Mouse (Mus musculus) liver, embryonic 15.5 days (tissue): ENCODE data around the gene Lctl. TPM values are rescaled to one million over a fixed set of nuclear protein-coding genes. Genes with fewer than 3 reads are reported as not detected.

Experiments used
- ATAC-seq: fragments of 200-750 bp; cut with Nextera tagmentation; 2 replicates; pipeline ENCODE4 v1.8.0; 2017; ENCODE audit warnings: moderate number of reproducible peaks, mild to moderate bottlenecking, moderate library complexity; ENCODE audit not compliant: insufficient read depth
- H3K27ac ChIP-seq: fragments of 300-500 bp; sonication (generic); replicated peaks from 2 replicates; pipeline ENCODE4 v1.5.1; 2015; ENCODE audit warnings: mild to moderate bottlenecking, inconsistent platforms
- H3K27me3 ChIP-seq: fragments of 300-500 bp; sonication (generic); 2 replicates; pipeline ENCODE4 v1.6.1; 2015; ENCODE audit warnings: mild to moderate bottlenecking, inconsistent platforms
- H3K36me3 ChIP-seq: fragments of 300-500 bp; sonication (generic); replicated peaks from 2 replicates; pipeline ENCODE4 v1.6.1; 2015; ENCODE audit warnings: moderate library complexity, mild to moderate bottlenecking, inconsistent platforms
- H3K4me1 ChIP-seq: fragments of 300-500 bp; sonication (generic); replicated peaks from 2 replicates; pipeline ENCODE4 v1.6.1; 2015; ENCODE audit warnings: inconsistent platforms
- H3K4me2 ChIP-seq: fragments of 300-500 bp; sonication (generic); 2 replicates; pipeline ENCODE4 v1.6.1; 2015; ENCODE audit warnings: moderate library complexity, mild to moderate bottlenecking, inconsistent platforms
- H3K4me3 ChIP-seq: fragments of 300-500 bp; sonication (generic); replicated peaks from 2 replicates; pipeline ENCODE4 v1.5.1; 2015; ENCODE audit warnings: mild to moderate bottlenecking, inconsistent platforms
- H3K9ac ChIP-seq: fragments of 300-500 bp; sonication (generic); 2 replicates; pipeline ENCODE4 v1.6.1; 2015; ENCODE audit warnings: moderate library complexity, mild to moderate bottlenecking, inconsistent platforms
- H3K9me3 ChIP-seq: fragments of 300-500 bp; sonication (generic); replicated peaks from 2 replicates; pipeline ENCODE4 v1.6.1; 2016; ENCODE audit warnings: inconsistent platforms
- WGBS: fragments of 180-500 bp; shearing (Covaris S2); methylation state at CpG from one replicate; pipeline ENCODE4 v1.1.7; 2015; ENCODE audit warnings: mixed read lengths; ENCODE audit not compliant: insufficient replicate concordance; 5-methylcytosine and 5-hydroxymethylcytosine counted together
- polyA plus RNA-seq: library from polyadenylated mRNA; unstranded; fragments of >200 nt; fragmentation: Nextera tagmentation; extraction: Ambion mirVana; gene quantifications from 2 replicates; pipeline ENCODE4 v1.2.1, GENCODE M21; 2015

The Lctl gene
- not detected in 2 replicates for polyA plus RNA-seq

DNA sequence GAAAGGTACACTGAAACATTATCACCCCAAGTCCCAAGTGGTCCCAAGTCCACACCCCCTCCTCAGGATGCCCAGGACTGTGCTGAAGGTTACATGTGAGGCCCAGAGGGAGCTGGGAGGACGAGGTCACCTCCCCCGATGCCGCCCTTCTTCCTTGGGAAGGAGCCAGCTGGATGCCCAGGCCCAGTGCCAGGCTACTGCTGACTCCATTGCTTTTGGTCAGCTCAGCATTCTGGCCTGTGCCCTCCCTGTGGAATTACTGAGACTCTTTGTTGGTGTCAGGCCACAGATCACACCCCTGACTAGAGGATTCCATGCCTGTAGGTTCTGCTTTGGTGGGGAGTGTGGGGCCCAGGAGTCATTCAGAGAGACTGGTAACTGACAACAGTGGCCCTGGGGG is at the start of gene Lctl:
Lctl (plus strand) TSS at position 272 of the 400 bp plus-strand sequence.
- Histone ChIP-seq H3K27ac (no peak within 1 kb of the TSS), H3K9ac (no peak within 1 kb of the TSS), H3K4me3 (no peak within 1 kb of the TSS), H3K27me3 (no peaks in the 10 kb centered on the region), H3K9me3 (no peaks in the 10 kb centered on the region), H3K4me2 (no peak within 1 kb of the TSS), H3K4me1 (peaks cover 9% of the 10 kb centered on the region; the same call in 1 of the 2 replicates), H3K36me3 (no peaks in the 10 kb centered on the region)
- 69% methylated on average over 3 of the region's 3 CpGs for WGBS
- no peak for ATAC-seq

DNA sequence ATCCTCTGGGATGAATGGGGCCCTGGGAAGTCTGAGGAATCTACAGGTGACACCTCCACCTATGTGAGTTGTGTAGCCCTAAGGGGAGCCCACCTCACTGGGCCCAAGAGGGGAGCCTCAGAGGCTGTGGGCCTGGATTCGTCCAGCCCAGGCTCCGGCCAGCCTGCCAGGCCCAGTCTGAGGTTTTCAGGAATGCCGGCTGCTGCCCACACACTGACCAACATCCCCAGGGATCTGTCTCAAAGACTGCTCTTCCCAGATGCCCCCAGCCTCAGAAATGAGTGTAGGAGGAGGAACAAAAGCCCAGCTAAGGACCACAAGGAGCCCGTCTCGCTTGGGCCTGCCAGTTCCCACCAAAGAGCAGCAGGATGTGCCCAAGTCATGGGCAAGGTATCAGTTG is 49.2 kb upstream of the Lctl start:
- H3K9ac ChIP-seq, result no peak overlapping the region
- H3K27me3 ChIP-seq, result 0 out of 2 replicates have a peak, but pooled peaks cover 4% of the 10 kb centered on the region
- H3K4me2 ChIP-seq, result no peak overlapping the region
- 87% methylated on average over 5 of the region's 5 CpGs for WGBS
- ATAC-seq, result no peak
- H3K27ac ChIP-seq, result peak overlapping the region; percentile 88
- H3K9me3 ChIP-seq, result no peaks in the 10 kb centered on the region
- H3K36me3 ChIP-seq, result no peaks in the 10 kb centered on the region
- peaks cover 77% of the 10 kb centered on the region for H3K4me1 ChIP-seq
- no peak overlapping the region for H3K4me3 ChIP-seq

DNA sequence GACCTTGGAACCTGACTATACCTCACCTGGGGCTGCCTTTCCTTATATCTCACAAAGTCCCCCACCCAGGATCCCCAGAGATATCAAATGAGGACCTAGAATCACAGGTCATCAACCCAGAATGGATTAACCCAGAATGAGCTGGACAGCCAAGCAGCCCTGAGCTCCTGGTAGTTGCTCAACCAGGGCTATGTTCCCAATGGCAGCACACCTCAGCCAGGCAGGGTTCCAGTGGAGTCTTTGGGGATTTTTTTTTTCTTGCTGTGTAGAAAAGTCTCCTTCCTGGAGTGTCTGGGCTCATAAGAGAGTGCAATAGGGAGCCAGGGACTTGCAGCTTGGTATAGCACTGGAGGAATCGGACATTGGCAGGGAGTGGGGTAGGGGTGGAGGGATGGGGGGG is 48.4 kb upstream of the Lctl start:
- Histone ChIP-seq H3K9me3 (no peaks in the 10 kb centered on the region), H3K4me2 (no peak overlapping the region), H3K27me3 (0 out of 2 replicates have a peak, but pooled peaks cover 4% of the 10 kb centered on the region), H3K27ac (peak overlapping the region; percentile 88), H3K4me3 (no peak overlapping the region), H3K36me3 (no peaks in the 10 kb centered on the region), H3K9ac (no peak overlapping the region), H3K4me1 (peaks cover 82% of the 10 kb centered on the region)
- no peak for ATAC-seq
- WGBS, result 100% methylated on average over 1 of the region's 1 CpGs

DNA sequence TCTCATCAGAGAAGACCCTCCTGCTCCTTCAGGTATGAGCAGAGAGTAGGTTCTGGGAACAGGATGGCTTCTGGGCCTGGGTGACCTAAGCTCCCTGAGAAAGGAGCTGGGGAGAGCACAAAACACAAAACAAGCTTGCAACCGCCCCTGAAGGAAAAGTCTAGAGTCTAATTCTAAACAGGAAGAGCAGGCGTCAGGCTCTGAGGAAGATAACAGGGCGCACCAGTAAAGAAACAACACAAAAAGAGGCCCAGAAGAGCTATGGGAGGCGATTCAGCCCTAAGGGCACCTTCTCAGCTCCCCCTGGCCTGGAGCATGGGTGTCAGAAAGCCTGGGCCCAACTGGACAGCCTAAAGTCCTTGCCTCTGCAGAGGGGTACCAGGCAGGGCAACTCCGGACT is 47.8 kb upstream of the Lctl start:
- peak overlapping the region; percentile 88 for H3K27ac ChIP-seq
- no peak overlapping the region for H3K4me2 ChIP-seq
- no peaks in the 10 kb centered on the region for H3K9me3 ChIP-seq
- 0 out of 2 replicates have a peak, but pooled peaks cover 4% of the 10 kb centered on the region for H3K27me3 ChIP-seq
- H3K36me3 ChIP-seq, result no peaks in the 10 kb centered on the region
- peaks cover 88% of the 10 kb centered on the region for H3K4me1 ChIP-seq
- ATAC-seq, result no peak
- peak overlapping the region; percentile 20; the same call in 1 of the 2 replicates for H3K9ac ChIP-seq
- no peak overlapping the region for H3K4me3 ChIP-seq
- 33% methylated on average over 5 of the region's 5 CpGs for WGBS

DNA sequence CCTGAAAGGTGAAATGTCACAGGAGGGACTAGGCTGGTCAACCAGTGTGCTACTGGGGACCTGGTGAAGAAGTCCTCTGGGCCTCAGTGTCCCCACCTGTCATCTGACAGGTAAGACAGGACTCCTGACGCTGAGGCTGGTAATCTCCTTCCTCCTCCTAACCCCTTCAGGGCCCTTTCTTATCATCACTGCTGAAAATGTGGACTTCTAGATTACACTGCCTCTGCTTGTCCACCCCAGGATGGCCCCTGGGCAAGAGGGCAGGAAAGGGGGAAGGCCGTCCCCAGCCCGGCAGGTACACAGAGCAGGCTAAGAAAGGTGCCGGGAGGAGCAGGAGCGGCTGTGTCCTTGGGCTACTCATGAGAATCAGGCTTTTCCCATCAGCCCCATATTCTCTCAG is 46.3 kb upstream of the Lctl start:
- Histone ChIP-seq H3K36me3 (no peaks in the 10 kb centered on the region), H3K4me3 (peak overlapping the region; percentile 17), H3K9ac (peak overlapping the region; percentile 51), H3K9me3 (no peaks in the 10 kb centered on the region), H3K4me1 (peaks cover 94% of the 10 kb centered on the region), H3K27ac (peak overlapping the region; percentile 88), H3K4me2 (peak overlapping the region; percentile 57), H3K27me3 (0 out of 2 replicates have a peak, but pooled peaks cover under 1% of the 10 kb centered on the region)
- 37% methylated on average over 5 of the region's 5 CpGs for WGBS
- peak; percentile 93 for ATAC-seq

DNA sequence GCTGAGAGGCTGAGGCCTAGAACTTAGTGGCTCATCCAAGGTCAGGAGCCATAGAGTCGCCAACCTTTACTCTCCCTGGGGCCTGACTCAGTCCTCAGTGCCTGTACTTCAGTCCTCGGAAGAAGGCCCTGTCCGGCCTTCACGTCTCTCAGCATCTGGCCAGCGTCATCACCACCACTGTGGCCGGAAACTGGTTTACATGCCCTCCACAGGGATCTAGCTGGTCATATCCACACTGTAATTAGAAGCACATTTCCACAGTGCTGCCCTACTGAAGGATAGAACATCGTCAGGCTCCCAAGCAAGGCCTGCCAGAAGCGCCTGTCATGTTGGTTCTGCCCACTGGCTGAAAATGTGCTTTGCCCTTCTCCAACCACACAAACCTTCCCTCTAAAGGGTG is 42.1 kb upstream of the Lctl start:
- Histone ChIP-seq H3K4me2 (no peak overlapping the region), H3K27ac (peak overlapping the region; percentile 70), H3K36me3 (no peaks in the 10 kb centered on the region), H3K4me3 (no peak overlapping the region), H3K27me3 (no peaks in the 10 kb centered on the region), H3K9ac (no peak overlapping the region), H3K4me1 (peaks cover 94% of the 10 kb centered on the region), H3K9me3 (no peaks in the 10 kb centered on the region)
- WGBS, result 85% methylated on average over 8 of the region's 8 CpGs
- ATAC-seq, result no peak

DNA sequence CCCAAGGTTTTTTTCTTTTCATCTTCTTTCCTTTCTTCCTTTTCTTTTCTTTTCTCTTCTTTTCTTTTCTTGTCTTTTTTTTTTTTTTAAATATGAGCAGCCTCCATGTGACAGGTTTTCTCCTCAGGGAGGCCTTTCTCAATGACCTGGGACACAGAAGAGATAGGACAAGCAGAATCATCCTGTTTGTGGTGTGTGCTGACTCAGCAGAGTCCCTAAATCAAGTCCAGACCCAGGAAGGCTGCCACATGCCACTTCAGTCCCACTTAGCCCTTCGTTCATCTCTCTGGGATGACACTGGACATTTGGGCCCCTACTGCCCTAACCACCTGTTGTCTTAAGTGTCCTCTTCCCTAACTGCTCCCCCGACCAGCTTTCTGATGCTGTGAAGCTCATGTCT is 40.5 kb upstream of the Lctl start:
- H3K4me2 ChIP-seq, result 0 out of 2 replicates have a peak overlapping the region, but pooled peaks have one; percentile 14
- peak overlapping the region; percentile 5; the same call in 1 of the 2 replicates for H3K9ac ChIP-seq
- H3K4me3 ChIP-seq, result no peak overlapping the region
- H3K27me3 ChIP-seq, result no peaks in the 10 kb centered on the region
- H3K36me3 ChIP-seq, result no peaks in the 10 kb centered on the region
- ATAC-seq, result peak; percentile 32; the same call in 1 of the 2 replicates
- peak overlapping the region; percentile 70 for H3K27ac ChIP-seq
- peaks cover 94% of the 10 kb centered on the region for H3K4me1 ChIP-seq
- no peaks in the 10 kb centered on the region for H3K9me3 ChIP-seq
- 59% methylated on average over 2 of the region's 2 CpGs for WGBS

DNA sequence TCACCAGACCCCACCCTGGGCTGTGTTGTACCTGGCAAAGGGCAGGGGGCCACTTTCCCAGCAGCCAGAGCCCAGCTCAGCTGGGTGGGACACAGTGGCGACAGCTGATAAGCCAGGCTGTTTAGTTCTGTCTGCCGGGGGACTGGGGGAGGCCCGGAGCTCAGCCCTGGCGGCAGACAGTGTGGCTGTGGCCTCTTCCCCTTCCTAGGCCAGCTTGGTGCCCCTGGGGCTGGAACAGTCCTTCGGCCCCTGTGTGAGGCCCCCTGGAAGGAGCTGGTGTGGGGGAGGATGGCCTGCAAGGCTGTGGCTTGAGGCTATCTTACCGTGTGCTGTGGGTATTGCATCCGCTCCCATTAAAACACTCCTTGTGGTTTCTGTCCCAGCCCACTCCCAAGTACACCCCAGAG is 38.6 kb upstream of the Lctl start:
- ATAC-seq, result peak; percentile 87
- Histone ChIP-seq H3K4me1 (peaks cover 86% of the 10 kb centered on the region), H3K27ac (peak overlapping the region; percentile 70), H3K9ac (peak overlapping the region; percentile 42; the same call in 1 of the 2 replicates), H3K4me2 (peak overlapping the region; percentile 53), H3K27me3 (no peaks in the 10 kb centered on the region), H3K36me3 (no peaks in the 10 kb centered on the region), H3K4me3 (no peak overlapping the region), H3K9me3 (no peaks in the 10 kb centered on the region)
- WGBS, result 10% methylated on average over 7 of the region's 7 CpGs

DNA sequence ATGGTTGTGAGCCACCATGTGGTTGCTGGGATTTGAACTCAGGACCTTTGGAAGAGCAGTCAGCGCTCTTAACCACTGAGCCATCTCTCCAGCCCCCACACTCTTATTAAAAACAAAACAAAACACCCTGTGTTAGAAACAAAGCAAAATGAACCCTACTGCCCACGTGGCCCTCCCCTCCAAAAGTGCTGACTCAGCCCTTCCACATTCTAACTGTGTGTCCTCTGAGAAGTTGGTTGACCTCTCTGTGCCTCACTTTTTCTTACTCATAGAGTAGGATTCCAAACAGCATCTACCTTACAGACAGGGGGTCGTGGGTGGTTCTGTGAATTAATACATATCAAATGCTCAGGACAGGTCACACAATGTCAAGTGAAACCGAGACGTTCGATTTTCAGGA is 37.0 kb upstream of the Lctl start:
- Histone ChIP-seq H3K27ac (no peak overlapping the region), H3K27me3 (peaks cover 4% of the 10 kb centered on the region; the same call in 1 of the 2 replicates), H3K4me2 (no peak overlapping the region), H3K9ac (no peak overlapping the region), H3K9me3 (no peaks in the 10 kb centered on the region), H3K4me1 (peaks cover 92% of the 10 kb centered on the region), H3K4me3 (no peak overlapping the region), H3K36me3 (no peaks in the 10 kb centered on the region)
- WGBS, result 68% methylated on average over 6 of the region's 6 CpGs
- no peak for ATAC-seq

DNA sequence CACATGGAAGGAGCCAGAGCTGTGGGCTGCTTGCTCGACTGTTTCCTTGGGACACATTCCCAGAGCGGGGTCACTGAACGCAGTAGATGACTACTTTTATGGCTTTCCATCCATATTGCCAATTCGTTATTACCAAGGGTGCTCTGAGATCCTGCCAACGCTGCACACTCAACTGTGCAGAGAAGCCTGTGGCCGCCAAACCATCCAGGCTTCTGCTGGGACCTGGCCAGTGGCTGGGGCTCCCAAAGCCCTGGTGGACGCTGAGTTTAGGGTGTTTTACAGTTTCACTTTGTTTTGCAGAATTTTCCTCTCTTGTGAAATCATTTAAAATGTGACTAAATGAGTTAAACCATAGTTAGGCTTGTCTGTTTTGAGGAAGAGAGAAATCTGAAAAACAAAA is 32.7 kb upstream of the Lctl start:
- Histone ChIP-seq H3K4me1 (peaks cover 80% of the 10 kb centered on the region), H3K27me3 (peaks cover 4% of the 10 kb centered on the region; the same call in 1 of the 2 replicates), H3K9ac (peak overlapping the region; percentile 69), H3K27ac (peak overlapping the region; percentile 89), H3K4me3 (peak overlapping the region; percentile 65), H3K36me3 (peaks cover 3% of the 10 kb centered on the region; the same call in 1 of the 2 replicates), H3K9me3 (no peaks in the 10 kb centered on the region), H3K4me2 (peak overlapping the region; percentile 78)
- ATAC-seq, result peak; percentile 33
- WGBS, result 37% methylated on average over 7 of the region's 7 CpGs

DNA sequence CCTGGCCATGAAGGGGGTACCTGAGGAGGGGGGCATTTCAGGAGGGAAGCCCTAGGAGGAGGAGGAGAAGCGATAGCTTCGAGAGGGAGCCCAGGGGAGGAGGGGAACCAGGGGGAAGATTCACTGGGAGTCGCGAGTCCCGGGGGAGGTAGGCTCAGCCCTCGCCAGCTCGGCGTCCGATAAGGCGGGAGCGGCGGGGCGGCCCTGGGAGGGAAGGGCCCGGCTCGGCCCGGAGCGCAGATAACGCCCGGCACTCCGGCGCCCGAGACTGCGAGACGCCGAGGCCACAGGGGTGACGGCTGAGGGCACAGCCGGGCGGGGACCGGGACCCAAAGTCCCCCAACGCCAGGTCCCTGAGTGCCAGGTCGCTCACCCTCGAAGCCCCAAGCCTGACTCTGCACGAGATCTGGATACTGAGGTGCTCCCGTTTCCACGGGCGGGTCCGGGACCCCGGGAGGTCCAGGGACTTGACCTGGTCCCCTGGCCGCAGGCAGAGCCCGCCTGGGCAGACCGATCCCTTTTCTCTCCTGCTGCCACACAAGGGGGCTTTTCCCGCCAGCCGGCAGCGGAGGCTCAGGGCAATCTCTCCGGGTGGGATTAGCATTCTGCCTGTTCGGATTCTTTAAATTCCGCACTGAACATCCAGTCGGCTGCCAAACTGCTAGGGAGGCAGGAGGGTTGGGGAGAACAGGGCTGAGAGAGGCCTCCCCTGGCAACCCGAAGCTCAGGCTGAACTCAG is 32.1 kb upstream of the Lctl start:
- peak overlapping the region; percentile 69 for H3K9ac ChIP-seq
- peak overlapping the region; percentile 65 for H3K4me3 ChIP-seq
- no peaks in the 10 kb centered on the region for H3K9me3 ChIP-seq
- H3K36me3 ChIP-seq, result peaks cover 3% of the 10 kb centered on the region; the same call in 1 of the 2 replicates
- 13% methylated on average over 49 of the region's 49 CpGs for WGBS
- peaks cover 4% of the 10 kb centered on the region; the same call in 1 of the 2 replicates for H3K27me3 ChIP-seq
- peak; percentile 94 for ATAC-seq
- H3K4me2 ChIP-seq, result peak overlapping the region; percentile 78
- peak overlapping the region; percentile 89 for H3K27ac ChIP-seq
- H3K4me1 ChIP-seq, result peaks cover 74% of the 10 kb centered on the region
